Mouse (Mus musculus) heart, adult 2 months (tissue): ENCODE measurements at regions not wholly inside any gene's neighbourhood (a gene's known extent, or its start where the extent isn't known, plus 50 kb on each side); places are given as distances from the start of the nearest gene placed in this dataset.

ENCODE experiments used
- CTCF ChIP-seq: fragments of 200-600 bp; IDR thresholded peaks from 2 replicates; pipeline ENCODE4 v1.8.1; 2022; ENCODE audit warnings: antibody characterized with exemption, mild to moderate bottlenecking, moderate library complexity
- POLR2A ChIP-seq: fragments of 200-500 bp; IDR thresholded peaks from 2 replicates; pipeline ENCODE4 v1.6.1; 2011; ENCODE audit warnings: mild to moderate bottlenecking, low read depth, low read length, control low read depth; ENCODE audit not compliant: insufficient read depth

GRCm38 (mm10) chr8:15660602-15661001, 614.7 kb upstream of the BB014433 start:
- TF ChIP-seq CTCF (no peak), POLR2A (no peak)
